Mouse (Mus musculus) ES-Bruce4 (cell line): ENCODE results near the gene Eme1. TPM values are rescaled to one million over a fixed set of nuclear protein-coding genes. Genes with fewer than 3 reads are reported as not detected.

Experiments
- H3K27ac ChIP-seq: 2 replicates; pipeline ENCODE4 v1.5.1; 2012; ENCODE audit warnings: low read length, inconsistent platforms; ENCODE audit not compliant: insufficient read depth
- H3K27me3 ChIP-seq: 2 replicates; pipeline ENCODE4 v1.6.1; 2012; ENCODE audit warnings: mild to moderate bottlenecking, low read length, inconsistent platforms; ENCODE audit not compliant: control insufficient read depth, poor library complexity, insufficient read depth, severe bottlenecking
- H3K36me3 ChIP-seq: 2 replicates; pipeline ENCODE4 v1.6.1; 2012; ENCODE audit warnings: inconsistent platforms, mild to moderate bottlenecking, low read length, moderate library complexity; ENCODE audit not compliant: control insufficient read depth, poor library complexity, insufficient read depth, severe bottlenecking
- H3K4me1 ChIP-seq: one replicate; pipeline ENCODE4 v1.8.1; 2011; ENCODE audit warnings: low read length; ENCODE audit not compliant: control insufficient read depth, insufficient read depth
- H3K4me3 ChIP-seq: 2 replicates; pipeline ENCODE4 v1.5.1; 2011; ENCODE audit warnings: low read depth, mild to moderate bottlenecking, low read length
- H3K9ac ChIP-seq: 2 replicates; pipeline ENCODE4 v1.6.1; 2012; ENCODE audit warnings: low read depth, mild to moderate bottlenecking, inconsistent platforms; ENCODE audit not compliant: poor library complexity, severe bottlenecking
- H3K9me3 ChIP-seq: replicated peaks from 2 replicates; pipeline ENCODE4 v1.6.1; 2012; ENCODE audit warnings: mild to moderate bottlenecking, low read length, inconsistent platforms; ENCODE audit not compliant: control insufficient read depth, poor library complexity, insufficient read depth, severe bottlenecking
- CTCF ChIP-seq: IDR thresholded peaks from one replicate; pipeline ENCODE4 v1.8.1; 2011; ENCODE audit warnings: low read depth, low read length
- EP300 ChIP-seq: IDR thresholded peaks from 2 replicates; pipeline ENCODE4 v1.6.1; 2011; ENCODE audit warnings: low read depth, low read length; ENCODE audit not compliant: insufficient read depth
- POLR2A ChIP-seq: IDR thresholded peaks from one replicate; pipeline ENCODE4 v1.8.1; 2011; ENCODE audit warnings: low read length; ENCODE audit not compliant: insufficient read depth
- polyA plus RNA-seq: library from polyadenylated mRNA; stranded (reverse); fragments of >200 nt; gene quantifications from 2 replicates; pipeline ENCODE4 v1.2.4, GENCODE M21; 2011; ENCODE audit warnings: low read depth; ENCODE audit not compliant: missing spikeins, insufficient read depth, insufficient read length

Gene Eme1
- polyA plus RNA-seq, 1 experiment = 31.8 TPM

DNA sequence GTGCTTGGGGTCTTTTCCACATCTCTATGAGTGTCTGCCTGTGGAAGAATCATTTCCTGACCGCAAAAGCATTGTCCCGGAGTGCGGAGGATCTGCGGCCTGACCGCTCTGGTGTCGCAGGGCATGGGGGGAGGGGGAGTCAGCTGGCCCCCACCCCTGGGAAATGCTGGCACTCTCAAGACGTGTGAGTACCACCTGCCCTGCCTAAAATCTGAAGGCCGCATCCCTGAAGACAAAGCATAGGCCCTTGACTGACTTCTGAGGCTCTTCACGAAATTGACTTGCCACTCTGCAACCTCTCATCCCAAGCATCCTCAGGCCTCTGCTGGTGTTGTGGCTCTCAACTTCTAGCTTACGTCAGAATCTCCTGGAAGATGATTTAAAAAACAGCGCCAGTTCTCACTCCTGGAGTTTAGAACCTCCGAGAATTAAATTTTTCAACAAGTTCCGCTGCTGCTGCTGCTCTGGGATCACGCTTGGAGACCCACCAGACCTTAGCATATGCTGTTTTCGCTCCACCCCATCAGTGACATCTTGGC lies 23.9 kb upstream of the Eme1 start:
- H3K36me3 ChIP-seq = no peaks in the 10 kb centered on the region
- no peak overlapping the region for H3K27ac ChIP-seq
- peak overlapping the region; percentile 61 for H3K4me3 ChIP-seq
- no peaks in the 10 kb centered on the region for H3K9me3 ChIP-seq
- H3K9ac ChIP-seq = no peak overlapping the region
- no peaks in the 10 kb centered on the region for H3K27me3 ChIP-seq
- TF ChIP-seq EP300 (no peak), POLR2A (no peak), CTCF (no peak)
- H3K4me1 ChIP-seq = peaks cover 6% of the 10 kb centered on the region

DNA sequence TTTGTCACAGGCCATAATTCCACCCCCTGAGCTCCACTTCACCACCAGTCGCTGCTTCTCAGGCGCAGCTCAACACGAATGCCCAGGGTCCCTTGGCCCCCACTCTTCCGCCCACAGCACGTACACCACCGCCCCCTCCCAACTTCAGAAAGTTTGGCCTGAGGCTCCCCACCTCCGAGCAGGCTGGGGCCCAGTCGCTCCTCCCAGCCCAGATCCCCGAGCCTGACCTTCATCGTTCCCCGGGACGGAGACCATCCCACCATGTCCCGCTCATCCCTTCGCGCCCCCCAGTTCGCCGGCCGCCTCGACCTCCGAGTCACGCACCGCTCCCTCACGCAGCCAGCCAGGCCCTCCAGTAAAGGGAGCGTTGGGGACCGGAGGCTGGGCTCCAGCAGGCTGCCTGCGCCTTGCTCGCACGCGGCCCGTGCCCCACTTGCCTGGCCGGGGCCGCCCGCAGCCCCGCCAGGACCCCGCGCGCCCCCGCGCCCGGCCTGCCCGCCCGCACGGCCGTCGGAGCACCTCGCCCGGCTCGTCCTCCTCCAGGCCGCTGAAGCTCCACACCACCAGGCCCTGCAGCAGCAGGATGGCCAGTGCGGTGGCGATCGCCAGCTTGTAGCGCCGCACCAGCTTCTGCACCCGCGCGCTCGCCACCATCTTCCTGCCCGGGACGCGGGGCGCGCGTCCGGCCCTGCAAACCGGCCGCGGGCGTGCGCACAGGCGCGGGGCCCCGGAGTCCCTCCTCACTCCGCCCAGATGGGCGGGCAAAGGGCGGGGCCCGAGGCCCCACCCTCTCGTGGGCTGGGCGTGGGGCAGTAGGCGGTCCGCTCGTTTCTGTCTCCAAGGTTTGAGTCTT lies 23.2 kb upstream of the Eme1 start, which contains the start of gene Xylt2:
Xylt2 (minus strand) TSS at position 762 of the 853 bp plus-strand sequence.
- H3K9ac ChIP-seq = peak within 1 kb of the TSS; percentile 80
- H3K9me3 ChIP-seq = no peaks in the 10 kb centered on the region
- no peak within 1 kb of the TSS for H3K27ac ChIP-seq
- TF ChIP-seq EP300 (no peak), POLR2A (peak; percentile 60), CTCF (no peak)
- no peaks in the 10 kb centered on the region for H3K27me3 ChIP-seq
- H3K4me1 ChIP-seq = peaks cover 6% of the 10 kb centered on the region
- H3K36me3 ChIP-seq = no peaks in the 10 kb centered on the region
- H3K4me3 ChIP-seq = peak within 1 kb of the TSS; percentile 81

DNA sequence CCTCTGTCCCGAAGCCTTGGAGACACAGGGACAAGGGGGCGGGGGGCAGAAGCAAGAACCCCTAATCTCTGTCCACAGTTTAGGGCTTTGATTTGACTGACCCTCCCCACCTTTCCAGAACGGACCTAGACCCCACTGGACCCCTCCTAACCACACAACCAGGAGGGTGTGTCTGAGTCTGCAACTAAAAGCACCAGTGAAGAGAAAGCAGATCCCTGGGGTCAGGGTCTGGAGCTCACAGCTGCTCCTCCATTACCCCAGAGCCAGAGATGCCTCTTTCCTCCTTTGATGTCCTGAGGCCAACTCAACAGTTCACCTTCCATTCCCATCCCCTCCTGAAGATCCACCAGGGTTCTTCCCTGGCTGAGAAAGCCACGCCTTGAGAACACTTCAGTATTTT lies 22.5 kb upstream of the Eme1 start:
- H3K27ac ChIP-seq = no peak overlapping the region

DNA sequence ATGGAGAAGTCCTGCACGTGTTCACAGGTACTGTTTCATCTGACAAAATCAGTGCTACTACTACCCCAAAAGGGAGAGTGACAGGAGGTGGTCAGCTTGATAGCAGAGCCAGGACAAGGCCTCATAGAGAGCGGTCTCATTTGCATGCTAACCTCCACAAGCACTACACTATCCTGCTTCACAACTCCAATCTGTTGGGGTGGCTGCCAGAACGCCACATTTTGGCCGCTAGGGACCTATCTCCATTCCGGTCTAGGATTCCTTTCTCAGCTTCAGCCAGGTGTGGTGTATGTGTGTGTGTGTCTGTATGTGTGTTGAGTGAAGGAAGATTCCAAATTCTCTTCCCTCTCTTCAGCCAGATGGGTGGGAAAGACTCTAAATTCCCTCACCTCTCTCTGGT lies 21.7 kb upstream of the Eme1 start:
- no peak overlapping the region for H3K9ac ChIP-seq
- H3K27ac ChIP-seq = no peak overlapping the region
- H3K4me3 ChIP-seq = no peak overlapping the region

More for the DNA sequence above, 22.5 kb upstream of the Eme1 start:
- Histone ChIP-seq H3K4me1 (peaks cover 6% of the 10 kb centered on the region), H3K9me3 (no peaks in the 10 kb centered on the region), H3K36me3 (no peaks in the 10 kb centered on the region), H3K9ac (peak overlapping the region; percentile 80), H3K27me3 (no peaks in the 10 kb centered on the region), H3K4me3 (peak overlapping the region; percentile 81)
- TF ChIP-seq POLR2A (no peak), CTCF (no peak), EP300 (no peak)

DNA sequence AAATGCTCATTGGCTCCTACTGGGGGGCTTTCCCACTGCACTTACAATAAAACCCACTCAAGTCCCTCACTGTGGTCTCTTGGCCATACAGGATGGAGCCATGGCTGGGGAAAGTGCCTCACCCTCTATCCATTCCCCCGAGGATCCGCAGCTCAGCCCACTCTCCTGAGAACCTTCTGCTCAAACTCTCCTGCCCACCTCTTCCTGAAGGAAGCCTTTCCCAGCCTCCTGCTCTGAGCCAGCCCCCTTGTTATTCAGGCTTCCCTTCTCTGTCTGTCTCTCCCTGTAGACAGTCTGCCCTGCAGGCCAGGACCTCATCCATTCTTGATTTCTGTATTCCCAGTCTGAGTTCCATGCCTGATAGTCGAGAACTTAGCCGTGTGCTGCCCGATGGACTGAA lies 21.2 kb upstream of the Eme1 start:
- no peak overlapping the region for H3K9ac ChIP-seq
- H3K9me3 ChIP-seq = no peaks in the 10 kb centered on the region
- no peaks in the 10 kb centered on the region for H3K27me3 ChIP-seq
- H3K4me3 ChIP-seq = no peak overlapping the region
- peaks cover 6% of the 10 kb centered on the region for H3K4me1 ChIP-seq
- H3K27ac ChIP-seq = no peak overlapping the region
- no peak for TF ChIP-seq POLR2A
- no peak for TF ChIP-seq CTCF
- TF ChIP-seq EP300 = no peak
- no peaks in the 10 kb centered on the region for H3K36me3 ChIP-seq

More for the DNA sequence above, 21.7 kb upstream of the Eme1 start:
- TF ChIP-seq EP300 = no peak
- no peak for TF ChIP-seq CTCF
- TF ChIP-seq POLR2A = no peak
- no peaks in the 10 kb centered on the region for H3K36me3 ChIP-seq
- no peaks in the 10 kb centered on the region for H3K9me3 ChIP-seq
- H3K4me1 ChIP-seq = peaks cover 6% of the 10 kb centered on the region
- H3K27me3 ChIP-seq = no peaks in the 10 kb centered on the region

DNA sequence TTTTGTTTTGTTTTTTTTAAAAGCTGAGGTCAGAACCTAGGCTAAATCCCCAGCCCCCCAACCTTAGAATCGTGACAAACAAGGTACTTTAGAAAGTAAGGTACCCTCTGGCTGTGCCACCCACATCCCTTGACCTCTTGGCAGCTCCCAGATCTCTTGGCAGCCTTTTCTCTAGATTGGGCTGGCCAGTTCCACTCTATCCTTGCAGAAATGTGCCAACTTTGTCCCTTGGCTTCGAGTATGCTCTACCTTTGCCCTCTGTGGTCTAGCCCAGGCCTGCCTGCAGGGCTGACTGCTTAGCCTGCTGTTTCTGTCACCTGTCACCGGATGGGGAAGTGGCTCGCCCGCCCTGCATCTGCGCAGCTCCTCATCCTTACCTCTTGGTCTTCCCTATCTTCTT lies 11.5 kb upstream of the Eme1 start:
- TF ChIP-seq CTCF = no peak
- no peak for TF ChIP-seq POLR2A
- TF ChIP-seq EP300 = no peak
- H3K9me3 ChIP-seq = no peaks in the 10 kb centered on the region
- H3K27me3 ChIP-seq = no peaks in the 10 kb centered on the region
- H3K4me1 ChIP-seq = no peaks in the 10 kb centered on the region
- no peak overlapping the region for H3K27ac ChIP-seq
- peaks cover 28% of the 10 kb centered on the region for H3K36me3 ChIP-seq
- H3K4me3 ChIP-seq = no peak overlapping the region
- no peak overlapping the region for H3K9ac ChIP-seq
